Mouse (Mus musculus) embryonic facial prominence, embryonic 11.5 days (tissue): ENCODE data around the gene Tspan4. TPM values are rescaled to one million over a fixed set of nuclear protein-coding genes. Genes with fewer than 3 reads are reported as not detected.

ENCODE experiments used
- ATAC-seq: fragments of 200-750 bp; cut with Nextera tagmentation; replicated peaks from 2 replicates; pipeline ENCODE4 v1.8.0; 2017; ENCODE audit warnings: low read depth; ENCODE audit not compliant: insufficient number of reproducible peaks, low FRiP score, low TSS enrichment
- DNase-seq: peaks from one replicate; pipeline ENCODE4 v3.0.0-alpha.2; 2015; ENCODE audit warnings: low spot score
- H3K27ac ChIP-seq: fragments of 300-500 bp; sonication (generic); replicated peaks from 2 replicates; pipeline ENCODE4 v1.5.1; 2014; ENCODE audit warnings: mild to moderate bottlenecking, low read depth, low read length, control low read depth
- H3K27me3 ChIP-seq: fragments of 300-500 bp; sonication (generic); 2 replicates; pipeline ENCODE4 v1.6.1; 2014; ENCODE audit warnings: mild to moderate bottlenecking, low read length, moderate library complexity, mixed read lengths; ENCODE audit not compliant: control insufficient read depth, insufficient read depth
- H3K36me3 ChIP-seq: fragments of 300-500 bp; sonication (generic); replicated peaks from 2 replicates; pipeline ENCODE4 v1.6.1; 2014; ENCODE audit warnings: low read depth, mild to moderate bottlenecking, low read length, moderate library complexity, mixed read lengths; ENCODE audit not compliant: control insufficient read depth, insufficient read depth
- H3K4me1 ChIP-seq: fragments of 300-500 bp; sonication (generic); 2 replicates; pipeline ENCODE4 v1.6.1; 2014; ENCODE audit warnings: low read length, mixed read lengths; ENCODE audit not compliant: control insufficient read depth, insufficient read depth
- H3K4me2 ChIP-seq: fragments of 300-500 bp; sonication (generic); 2 replicates; pipeline ENCODE4 v1.6.1; 2014; ENCODE audit warnings: low read depth, mild to moderate bottlenecking, control low read depth, low read length, moderate library complexity
- H3K4me3 ChIP-seq: fragments of 300-500 bp; sonication (generic); 2 replicates; pipeline ENCODE4 v1.5.1; 2014; ENCODE audit warnings: low read depth, low read length, control low read depth
- H3K9ac ChIP-seq: fragments of 300-500 bp; sonication (generic); replicated peaks from 2 replicates; pipeline ENCODE4 v1.6.1; 2014; ENCODE audit warnings: mild to moderate bottlenecking, control low read depth, low read length
- H3K9me3 ChIP-seq: fragments of 300-500 bp; sonication (generic); replicated peaks from 2 replicates; pipeline ENCODE4 v1.6.1; 2016; ENCODE audit warnings: mild to moderate bottlenecking, low read length, inconsistent platforms, mixed read lengths; ENCODE audit not compliant: control insufficient read depth
- WGBS: fragments of 180-500 bp; shearing (Covaris S2); extraction: QIAGEN DNeasy Blood & Tissue Kit; methylation state at CpG from one replicate; pipeline ENCODE4 v1.1.7; 2014; 5-methylcytosine and 5-hydroxymethylcytosine counted together
- polyA plus RNA-seq: library from polyadenylated mRNA; unstranded; fragments of >200 nt; fragmentation: Nextera tagmentation; extraction: Ambion mirVana; gene quantifications from 2 replicates; pipeline ENCODE4 v1.2.1, GENCODE M21; 2014

Gene Tspan4
- polyA plus RNA-seq, 1 experiment from 2014 or later: 27.3 TPM

GRCm38 (mm10) chr7:141510681-141511191, 35.7 kb downstream of the Tspan4 start:
- 75% methylated on average over 8 of the region's 8 CpGs for WGBS
- Histone ChIP-seq H3K27ac (no peak overlapping the region), H3K9me3 (no peaks in the 10 kb centered on the region), H3K9ac (no peak overlapping the region), H3K4me1 (no peaks in the 10 kb centered on the region), H3K27me3 (no peaks in the 10 kb centered on the region), H3K4me2 (no peak overlapping the region), H3K36me3 (no peaks in the 10 kb centered on the region), H3K4me3 (no peak overlapping the region)
- no peak for DNase-seq
- ATAC-seq: no peak

DNA sequence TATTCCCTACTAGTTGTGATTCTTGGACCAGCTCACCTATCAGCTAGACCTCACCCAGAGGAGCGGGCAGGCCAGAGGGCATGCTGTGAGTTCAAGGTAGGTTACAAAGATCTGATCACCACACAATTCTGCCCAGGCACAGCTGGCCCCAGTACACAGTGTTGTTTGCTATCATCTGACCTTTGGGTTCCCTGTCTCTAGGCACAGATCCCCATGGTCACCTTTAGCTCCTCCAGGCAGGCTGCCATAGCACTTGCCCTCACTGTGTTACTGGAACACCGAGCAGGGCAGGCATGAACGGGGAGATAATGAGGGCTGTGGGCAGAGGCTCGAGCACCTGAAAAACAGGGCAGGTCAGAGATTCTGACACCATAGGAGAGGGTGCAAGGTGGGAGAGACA, 42.6 kb downstream of the Tspan4 start:
- ATAC-seq (no peak), DNase-seq (no peak)
- WGBS: 85% methylated on average over 4 of the region's 4 CpGs
- no peak overlapping the region for H3K9ac ChIP-seq
- no peak overlapping the region for H3K4me3 ChIP-seq
- H3K9me3 ChIP-seq: no peaks in the 10 kb centered on the region
- H3K27ac ChIP-seq: no peak overlapping the region
- H3K36me3 ChIP-seq: no peaks in the 10 kb centered on the region; the same call in 1 of the 2 replicates
- no peak overlapping the region for H3K4me2 ChIP-seq
- no peaks in the 10 kb centered on the region for H3K4me1 ChIP-seq
- no peaks in the 10 kb centered on the region for H3K27me3 ChIP-seq

- DNase-seq (no peak), ATAC-seq (no peak)
- Histone ChIP-seq H3K27me3 (no peaks in the 10 kb centered on the region), H3K4me2 (no peak overlapping the region), H3K9ac (no peak overlapping the region), H3K36me3 (no peaks in the 10 kb centered on the region; the same call in 1 of the 2 replicates), H3K4me3 (no peak overlapping the region), H3K4me1 (no peaks in the 10 kb centered on the region), H3K9me3 (no peaks in the 10 kb centered on the region), H3K27ac (no peak overlapping the region)
- 89% methylated on average over 5 of the region's 5 CpGs for WGBS
Measured at GRCm38 (mm10) chr7:141518296-141518695, 43.3 kb downstream of the Tspan4 start.

DNA sequence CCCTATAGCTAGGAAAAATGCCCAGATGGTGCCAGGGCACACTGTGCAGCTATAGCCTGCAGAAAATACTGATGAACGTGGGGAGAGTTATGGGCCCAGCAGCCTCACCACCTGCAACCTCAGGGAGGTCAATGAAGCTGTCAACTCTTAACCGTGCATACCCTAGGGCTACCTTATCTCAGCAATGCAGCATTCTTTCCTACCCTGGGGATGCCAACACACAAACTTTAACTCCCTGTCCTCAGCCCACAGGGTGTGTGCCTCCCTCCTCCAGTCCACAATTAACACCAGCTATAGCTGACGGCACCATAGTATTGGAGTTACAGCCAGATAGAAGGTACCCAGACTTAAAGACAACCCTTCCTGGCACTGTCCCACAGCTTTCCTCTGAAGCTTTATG, 43.9 kb downstream of the Tspan4 start:
- Histone ChIP-seq H3K36me3 (no peaks in the 10 kb centered on the region; the same call in 1 of the 2 replicates), H3K4me2 (no peak overlapping the region), H3K27ac (no peak overlapping the region), H3K27me3 (no peaks in the 10 kb centered on the region), H3K9ac (no peak overlapping the region), H3K9me3 (no peaks in the 10 kb centered on the region), H3K4me3 (no peak overlapping the region), H3K4me1 (no peaks in the 10 kb centered on the region)
- DNase-seq (no peak), ATAC-seq (no peak)
- 71% methylated on average over 3 of the region's 3 CpGs for WGBS

DNA sequence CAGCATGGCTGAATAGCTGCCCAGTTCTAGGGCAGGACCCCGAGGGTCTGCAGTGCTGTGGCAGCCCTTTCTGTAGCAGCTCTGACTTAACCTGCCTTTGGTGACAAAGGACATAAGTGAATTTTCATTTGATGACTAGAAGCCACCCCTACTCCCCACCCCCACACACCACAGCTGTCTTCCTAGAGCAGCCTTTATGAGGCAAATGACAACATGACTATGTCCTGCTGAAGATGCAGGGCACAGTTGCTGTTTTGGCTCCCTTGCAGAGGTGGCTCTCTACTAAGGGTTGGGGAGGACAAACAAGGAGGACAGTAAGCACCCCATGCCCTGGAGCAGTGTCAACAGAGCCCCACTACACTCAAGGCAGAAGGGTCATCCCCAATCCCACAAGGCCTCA, 44.8 kb downstream of the Tspan4 start:
- ATAC-seq (no peak), DNase-seq (no peak)
- H3K27me3 ChIP-seq: no peaks in the 10 kb centered on the region
- H3K4me3 ChIP-seq: no peak overlapping the region
- H3K9me3 ChIP-seq: no peaks in the 10 kb centered on the region
- WGBS: 45% methylated on average over 1 of the region's 1 CpGs
- no peak overlapping the region for H3K9ac ChIP-seq
- no peaks in the 10 kb centered on the region for H3K4me1 ChIP-seq
- no peak overlapping the region for H3K4me2 ChIP-seq
- no peak overlapping the region for H3K27ac ChIP-seq
- no peaks in the 10 kb centered on the region; the same call in 1 of the 2 replicates for H3K36me3 ChIP-seq

- WGBS: 54% methylated on average over 4 of the region's 4 CpGs
- no peak overlapping the region for H3K9ac ChIP-seq
- no peaks in the 10 kb centered on the region for H3K9me3 ChIP-seq
- no peaks in the 10 kb centered on the region for H3K4me1 ChIP-seq
- ATAC-seq (no peak), DNase-seq (no peak)
- H3K36me3 ChIP-seq: no peaks in the 10 kb centered on the region; the same call in 1 of the 2 replicates
- H3K27me3 ChIP-seq: no peaks in the 10 kb centered on the region
- no peak overlapping the region for H3K4me3 ChIP-seq
- H3K4me2 ChIP-seq: no peak overlapping the region
- no peak overlapping the region for H3K27ac ChIP-seq
Measured at GRCm38 (mm10) chr7:141523007-141523406, 48.0 kb downstream of the Tspan4 start.

DNA sequence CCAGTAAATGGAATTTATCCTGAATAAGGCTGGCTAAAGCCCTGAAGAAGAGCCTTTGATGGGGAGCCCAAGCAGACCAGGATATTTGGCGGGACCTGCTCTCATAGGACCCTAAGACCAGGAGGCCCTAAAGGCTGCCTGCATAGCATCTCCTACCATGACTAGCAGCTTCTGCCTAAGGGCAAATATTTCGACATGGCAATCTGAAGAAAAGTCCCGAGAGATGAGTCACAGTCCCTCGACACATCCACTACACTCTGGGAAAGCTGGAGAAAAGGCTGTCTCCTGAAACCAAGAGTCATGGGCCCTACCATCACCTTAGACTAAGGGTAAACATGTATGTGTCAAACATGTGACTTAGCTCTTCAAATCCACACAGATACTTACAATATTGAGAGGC, 49.2 kb downstream of the Tspan4 start:
- Histone ChIP-seq H3K4me3 (no peak overlapping the region), H3K36me3 (no peaks in the 10 kb centered on the region; the same call in 1 of the 2 replicates), H3K9me3 (no peaks in the 10 kb centered on the region), H3K27ac (no peak overlapping the region), H3K9ac (no peak overlapping the region), H3K4me2 (no peak overlapping the region), H3K4me1 (no peaks in the 10 kb centered on the region), H3K27me3 (no peaks in the 10 kb centered on the region)
- ATAC-seq (no peak), DNase-seq (no peak)
- 80% methylated on average over 4 of the region's 4 CpGs for WGBS

DNA sequence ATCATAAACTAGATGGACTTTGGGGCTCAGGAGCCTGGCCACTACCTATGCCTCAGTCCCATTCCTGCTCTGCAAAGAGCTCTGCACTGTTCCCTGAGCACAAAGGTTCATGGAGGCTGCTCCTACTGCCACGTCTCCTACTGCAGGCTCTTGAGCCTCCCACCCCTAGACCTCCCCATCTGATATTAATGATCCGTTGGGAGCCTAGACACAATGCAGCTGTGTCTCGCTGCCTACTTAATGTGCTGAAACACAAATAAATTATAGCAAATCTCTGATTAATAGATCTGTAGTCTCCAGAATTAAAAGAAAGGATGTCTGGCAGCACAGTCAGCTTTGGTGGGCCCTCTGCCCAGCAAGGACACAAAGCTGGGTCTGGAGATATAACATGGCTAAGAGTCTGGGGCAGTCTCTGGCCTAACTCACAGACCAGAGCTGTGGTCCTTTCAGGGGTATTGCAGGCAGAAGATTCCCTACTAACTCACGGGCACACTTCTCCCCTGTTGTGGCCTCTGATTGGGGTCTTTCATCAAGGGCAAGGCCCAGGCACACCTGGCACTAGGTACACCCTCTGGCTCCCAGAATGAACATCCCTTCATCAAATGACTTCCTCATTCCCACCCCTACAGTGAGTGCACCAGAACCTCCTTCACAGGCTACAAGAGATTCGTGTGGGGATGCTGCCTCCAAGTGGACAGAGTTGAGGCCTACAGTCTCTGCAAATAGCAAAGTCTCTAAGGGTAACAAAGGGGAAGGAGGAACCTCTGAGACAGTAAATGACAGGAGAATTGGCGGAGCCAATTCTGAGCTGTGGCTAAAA, 49.9 kb downstream of the Tspan4 start:
- DNase-seq: peak; percentile 77
- no peak overlapping the region for H3K4me2 ChIP-seq

More for the DNA sequence above, 49.9 kb downstream of the Tspan4 start:
- WGBS: 51% methylated on average over 6 of the region's 6 CpGs
- Histone ChIP-seq H3K4me1 (no peaks in the 10 kb centered on the region), H3K9me3 (no peaks in the 10 kb centered on the region), H3K4me3 (no peak overlapping the region), H3K27ac (no peak overlapping the region), H3K9ac (no peak overlapping the region), H3K36me3 (no peaks in the 10 kb centered on the region; the same call in 1 of the 2 replicates), H3K27me3 (no peaks in the 10 kb centered on the region)
- peak; percentile 60 for ATAC-seq
